Mouse (Mus musculus) liver, embryonic 11.5 days (tissue): ENCODE measurements around the gene Rtp4. TPM values are rescaled to one million over a fixed set of nuclear protein-coding genes. Genes with fewer than 3 reads are reported as not detected.

ENCODE experiments used
- ATAC-seq: fragments of 200-750 bp; cut with Nextera tagmentation; replicated peaks from 2 replicates; pipeline ENCODE4 v1.8.0; 2017; ENCODE audit warnings: moderate number of reproducible peaks, mild to moderate bottlenecking, moderate TSS enrichment, moderate library complexity; ENCODE audit not compliant: low FRiP score
- DNase-seq: peaks from one replicate; pipeline ENCODE4 v3.0.0-alpha.2; 2017; ENCODE audit warnings: low spot score
- H3K27ac ChIP-seq: fragments of 300-500 bp; sonication (generic); 2 replicates; pipeline ENCODE4 v1.5.1; 2014; ENCODE audit warnings: mild to moderate bottlenecking, low read depth, low read length, control low read depth
- H3K27me3 ChIP-seq: fragments of 300-500 bp; sonication (generic); replicated peaks from 2 replicates; pipeline ENCODE4 v1.6.1; 2014; ENCODE audit warnings: low read length, mixed read lengths; ENCODE audit not compliant: control insufficient read depth, insufficient read depth
- H3K36me3 ChIP-seq: fragments of 300-500 bp; sonication (generic); 2 replicates; pipeline ENCODE4 v1.6.1; 2014; ENCODE audit warnings: mild to moderate bottlenecking, low read length, moderate library complexity, mixed read lengths; ENCODE audit not compliant: control insufficient read depth, insufficient read depth
- H3K4me1 ChIP-seq: fragments of 300-500 bp; sonication (generic); replicated peaks from 2 replicates; pipeline ENCODE4 v1.6.1; 2014; ENCODE audit warnings: low read length, mixed read lengths; ENCODE audit not compliant: control insufficient read depth, insufficient read depth
- H3K4me2 ChIP-seq: fragments of 300-500 bp; sonication (generic); 2 replicates; pipeline ENCODE4 v1.6.1; 2014; ENCODE audit warnings: mild to moderate bottlenecking, control low read depth, moderate library complexity
- H3K4me3 ChIP-seq: fragments of 300-500 bp; sonication (generic); 2 replicates; pipeline ENCODE4 v1.5.1; 2014; ENCODE audit warnings: low read depth, low read length, control low read depth
- H3K9ac ChIP-seq: fragments of 300-500 bp; sonication (generic); 2 replicates; pipeline ENCODE4 v1.6.1; 2014; ENCODE audit warnings: low read depth, low read length, control low read depth
- H3K9me3 ChIP-seq: fragments of 300-500 bp; sonication (generic); 2 replicates; pipeline ENCODE4 v1.6.1; 2016; ENCODE audit warnings: low read length, inconsistent platforms, mixed read lengths; ENCODE audit not compliant: control insufficient read depth
- WGBS: fragments of 180-500 bp; shearing (Covaris S2); extraction: QIAGEN DNeasy Blood & Tissue Kit; methylation state at CpG from one replicate; pipeline ENCODE4 v1.1.7; 2014; 5-methylcytosine and 5-hydroxymethylcytosine counted together
- polyA plus RNA-seq: library from polyadenylated mRNA; unstranded; fragments of >200 nt; fragmentation: Nextera tagmentation; extraction: Ambion mirVana; gene quantifications from 2 replicates; pipeline ENCODE4 v1.2.1, GENCODE M21; 2014

Rtp4 gene
- polyA plus RNA-seq, 1 experiment from 2014 or later: 4.6 TPM

DNA sequence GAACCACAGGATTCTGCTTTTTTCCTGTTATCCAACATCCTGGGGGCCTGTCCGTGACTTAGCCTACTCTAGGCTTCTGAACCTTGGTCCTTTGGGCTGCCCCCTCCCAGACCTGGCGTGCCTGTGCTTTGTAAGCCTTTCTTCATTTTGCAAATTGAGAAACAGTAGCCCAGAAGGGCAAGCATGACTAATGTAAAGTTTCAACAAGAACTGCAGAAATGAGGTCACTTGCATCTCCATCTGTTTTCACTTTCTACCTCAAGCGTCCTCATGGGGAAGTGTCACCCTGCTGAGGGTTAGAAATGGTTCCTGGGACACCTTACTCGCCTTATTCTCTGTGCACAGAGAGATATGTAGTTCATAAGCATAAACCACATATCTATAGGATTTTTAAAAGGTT, 27.3 kb upstream of the Rtp4 start:
- ATAC-seq (no peak), DNase-seq (no peak)
- Histone ChIP-seq H3K4me3 (no peak overlapping the region), H3K9ac (no peak overlapping the region), H3K27ac (no peak overlapping the region), H3K27me3 (no peaks in the 10 kb centered on the region), H3K4me2 (no peak overlapping the region), H3K4me1 (peaks cover 3% of the 10 kb centered on the region), H3K9me3 (no peaks in the 10 kb centered on the region), H3K36me3 (no peaks in the 10 kb centered on the region)
- 69% methylated on average over 4 of the region's 4 CpGs for WGBS

DNA sequence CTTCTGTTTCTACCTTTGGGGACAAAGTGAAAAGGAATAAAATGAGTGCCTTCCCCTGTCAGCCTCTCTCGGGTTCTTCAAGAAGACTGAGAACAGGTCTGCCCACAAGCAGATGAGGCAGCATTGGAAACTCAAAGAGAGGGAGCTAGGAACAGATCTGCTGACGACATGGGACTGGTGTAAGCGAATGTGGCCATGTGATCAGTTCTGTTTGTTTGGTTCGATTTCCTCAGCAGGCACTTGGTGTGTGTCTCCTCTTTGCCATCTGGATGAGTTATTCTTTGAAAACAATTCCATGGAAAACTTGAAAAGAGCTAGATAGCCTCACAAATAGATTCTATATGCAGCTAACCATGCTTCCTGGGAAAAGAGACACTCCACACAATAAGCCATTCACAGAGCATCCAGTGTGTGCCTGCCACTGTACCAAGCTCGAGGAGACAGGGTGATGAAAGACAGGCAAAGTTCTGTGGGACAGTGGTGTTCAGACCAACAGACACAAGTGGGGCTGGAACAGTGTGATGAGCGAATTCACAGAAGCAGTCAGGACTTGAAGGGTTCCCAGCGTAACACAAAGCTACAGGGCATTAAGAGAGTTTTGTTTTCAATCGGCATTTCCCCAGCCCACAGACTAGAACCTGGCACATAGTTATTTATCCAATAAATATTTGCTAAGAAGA, 23.7 kb upstream of the Rtp4 start:
- no peak overlapping the region for H3K4me3 ChIP-seq
- no peak overlapping the region for H3K4me2 ChIP-seq
- H3K4me1 ChIP-seq: peaks cover 35% of the 10 kb centered on the region
- no peaks in the 10 kb centered on the region for H3K9me3 ChIP-seq
- H3K27me3 ChIP-seq: no peaks in the 10 kb centered on the region
- no peak for ATAC-seq
- H3K9ac ChIP-seq: no peak overlapping the region
- WGBS: 61% methylated on average over 8 of the region's 8 CpGs
- no peak overlapping the region for H3K27ac ChIP-seq
- H3K36me3 ChIP-seq: no peaks in the 10 kb centered on the region
- no peak for DNase-seq

DNA sequence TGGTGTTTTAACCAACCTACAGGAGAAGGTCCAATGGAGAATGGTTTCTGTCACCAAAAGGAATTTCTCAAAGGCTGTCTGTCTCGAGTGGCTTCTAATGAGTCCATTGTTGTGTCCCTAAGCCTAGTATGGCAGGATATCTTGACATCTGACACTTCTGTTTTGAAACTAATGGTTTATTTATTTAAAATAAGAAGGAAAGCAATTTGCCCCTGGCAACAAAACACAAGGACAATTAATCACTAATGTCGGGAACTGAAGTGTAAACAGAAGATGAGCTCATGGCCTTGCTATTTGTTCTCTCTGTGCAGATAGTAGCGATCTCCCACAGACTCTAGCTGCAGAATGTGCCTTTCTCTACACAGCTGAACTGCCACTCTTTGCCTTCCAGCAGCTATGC, 22.7 kb upstream of the Rtp4 start:
- H3K36me3 ChIP-seq: no peaks in the 10 kb centered on the region
- no peak for DNase-seq
- H3K9ac ChIP-seq: no peak overlapping the region
- no peak overlapping the region for H3K4me3 ChIP-seq
- no peak for ATAC-seq
- H3K9me3 ChIP-seq: no peaks in the 10 kb centered on the region
- no peaks in the 10 kb centered on the region for H3K27me3 ChIP-seq
- H3K4me1 ChIP-seq: peaks cover 43% of the 10 kb centered on the region
- no peak overlapping the region for H3K4me2 ChIP-seq
- peak overlapping the region; percentile 27; the same call in 1 of the 2 replicates for H3K27ac ChIP-seq
- 28% methylated on average over 3 of the region's 3 CpGs for WGBS

DNA sequence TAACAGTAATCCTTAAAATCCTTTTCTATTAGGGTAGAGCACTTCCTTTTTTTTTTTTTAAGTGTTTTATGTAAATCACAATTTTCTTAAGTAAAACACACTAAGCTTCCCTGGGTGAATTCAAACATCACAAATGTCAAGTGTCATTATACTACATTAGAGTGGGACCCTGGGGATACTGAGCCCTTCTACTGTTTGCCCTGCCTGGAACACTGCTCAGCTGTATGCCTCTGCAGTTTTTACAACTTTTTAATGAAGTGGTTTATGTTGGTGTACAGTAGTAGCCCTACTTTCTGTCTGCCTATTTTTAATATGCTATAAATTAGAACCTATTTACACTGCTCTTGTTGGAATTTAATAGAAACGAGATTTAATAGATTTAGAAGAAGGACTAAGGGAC, 22.2 kb upstream of the Rtp4 start:
- 45% methylated on average over 1 of the region's 1 CpGs for WGBS
- no peaks in the 10 kb centered on the region for H3K36me3 ChIP-seq
- H3K27me3 ChIP-seq: no peaks in the 10 kb centered on the region
- H3K27ac ChIP-seq: peak overlapping the region; percentile 34; the same call in 1 of the 2 replicates
- ATAC-seq (no peak), DNase-seq (no peak)
- H3K9me3 ChIP-seq: no peaks in the 10 kb centered on the region
- H3K4me3 ChIP-seq: no peak overlapping the region
- no peak overlapping the region for H3K9ac ChIP-seq
- peaks cover 45% of the 10 kb centered on the region for H3K4me1 ChIP-seq
- H3K4me2 ChIP-seq: no peak overlapping the region

DNA sequence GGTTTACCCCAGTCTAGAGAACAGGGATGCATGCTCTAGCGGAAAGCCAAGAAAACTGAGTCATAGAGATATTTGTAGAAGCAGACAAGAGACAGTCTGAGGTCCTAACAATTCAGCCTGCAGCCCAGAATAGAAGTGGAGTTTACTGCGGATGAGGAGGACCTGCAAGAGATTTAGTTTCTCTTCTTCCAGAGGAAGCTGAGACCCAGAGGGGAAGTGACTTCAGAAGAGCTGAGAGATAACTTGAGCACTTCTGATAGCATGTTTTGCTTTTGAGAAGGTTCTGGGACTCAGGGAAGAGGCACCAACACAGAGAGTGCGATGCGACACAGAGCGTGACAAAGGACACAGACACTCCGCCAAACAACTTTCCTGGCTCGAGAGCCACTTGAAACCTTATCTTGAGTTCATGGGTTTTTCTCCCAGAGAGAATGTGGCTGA, 21.4 kb upstream of the Rtp4 start:
- no peak for DNase-seq
- Histone ChIP-seq H3K4me1 (peaks cover 45% of the 10 kb centered on the region), H3K9ac (no peak overlapping the region), H3K9me3 (no peaks in the 10 kb centered on the region), H3K27ac (no peak overlapping the region; the same call in 1 of the 2 replicates), H3K4me3 (no peak overlapping the region), H3K27me3 (no peaks in the 10 kb centered on the region), H3K4me2 (peak overlapping the region; percentile 1), H3K36me3 (no peaks in the 10 kb centered on the region)
- no peak for ATAC-seq
- WGBS: 35% methylated on average over 7 of the region's 7 CpGs

DNA sequence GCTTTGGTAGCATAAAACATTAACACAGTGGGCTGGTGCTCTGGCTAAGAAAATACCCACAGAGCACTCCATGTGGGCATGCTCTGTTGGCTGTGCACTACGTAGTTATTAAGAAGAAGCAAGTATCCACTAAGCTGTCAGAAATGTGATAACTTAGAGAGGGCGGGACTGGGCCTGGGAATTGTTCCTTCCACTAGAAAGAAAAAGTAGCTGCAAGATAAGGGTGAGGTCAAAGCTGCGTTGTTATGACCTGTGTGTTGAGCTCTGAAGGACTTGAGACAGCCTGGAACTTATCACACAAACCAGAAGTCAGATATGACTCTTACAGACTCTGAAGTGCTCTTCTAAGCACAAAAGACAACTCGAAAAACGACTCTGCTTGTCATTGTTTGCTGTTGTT, 19.5 kb upstream of the Rtp4 start:
- DNase-seq: peak; percentile 30
- no peaks in the 10 kb centered on the region for H3K27me3 ChIP-seq
- ATAC-seq: peak; percentile 86
- peak overlapping the region; percentile 44 for H3K4me2 ChIP-seq
- no peak overlapping the region for H3K9ac ChIP-seq
- H3K36me3 ChIP-seq: no peaks in the 10 kb centered on the region
- no peak overlapping the region for H3K4me3 ChIP-seq
- no peaks in the 10 kb centered on the region for H3K9me3 ChIP-seq
- peaks cover 55% of the 10 kb centered on the region for H3K4me1 ChIP-seq
- H3K27ac ChIP-seq: peak overlapping the region; percentile 87
- 16% methylated on average over 5 of the region's 5 CpGs for WGBS

DNA sequence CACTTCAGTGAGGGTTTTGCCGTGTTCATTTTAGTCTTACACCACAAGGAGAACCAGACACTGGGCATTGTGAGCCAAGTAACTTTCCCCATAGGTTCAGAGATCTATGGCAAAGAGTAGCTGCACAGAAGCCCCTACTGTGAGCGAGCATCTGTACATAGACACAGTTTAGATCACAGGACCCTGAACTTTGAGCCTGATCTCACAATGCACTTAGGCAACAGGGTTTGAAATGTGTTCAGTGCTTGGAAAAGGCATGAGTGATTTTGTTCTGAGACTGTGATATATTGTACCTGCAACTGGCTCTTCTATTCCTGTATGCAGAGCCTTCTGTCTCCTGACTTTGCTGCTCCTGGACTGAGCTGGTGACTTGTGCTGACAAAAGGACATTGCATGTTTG, 18.8 kb upstream of the Rtp4 start:
- no peaks in the 10 kb centered on the region for H3K9me3 ChIP-seq
- H3K4me2 ChIP-seq: peak overlapping the region; percentile 44
- peaks cover 59% of the 10 kb centered on the region for H3K4me1 ChIP-seq
- no peaks in the 10 kb centered on the region for H3K27me3 ChIP-seq
- WGBS: 77% methylated on average over 2 of the region's 2 CpGs
- ATAC-seq: peak; percentile 42; the same call in 1 of the 2 replicates
- peak overlapping the region; percentile 87 for H3K27ac ChIP-seq
- H3K9ac ChIP-seq: 0 out of 2 replicates have a peak overlapping the region, but pooled peaks have one; percentile 15
- no peaks in the 10 kb centered on the region for H3K36me3 ChIP-seq
- no peak for DNase-seq
- H3K4me3 ChIP-seq: no peak overlapping the region

DNA sequence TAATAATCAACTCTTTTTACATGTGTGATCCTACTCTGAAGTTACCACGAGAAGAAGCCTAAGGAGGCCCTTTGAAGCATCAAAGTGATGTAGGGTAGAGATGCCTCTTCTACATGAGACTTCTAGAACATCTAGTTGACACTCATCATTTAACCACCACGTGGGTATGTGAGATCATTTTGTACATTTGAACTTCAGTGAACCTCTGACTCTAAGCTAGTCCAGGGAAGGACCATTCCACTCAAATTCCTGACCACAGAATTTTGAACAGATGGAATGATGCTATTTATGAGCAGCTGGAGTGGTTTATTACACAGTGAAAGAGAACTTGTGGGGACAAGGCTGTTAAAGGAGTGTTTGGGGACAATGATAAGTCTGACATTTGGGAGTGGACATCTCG, 17.6 kb upstream of the Rtp4 start:
- Histone ChIP-seq H3K27ac (no peak overlapping the region), H3K4me1 (peaks cover 57% of the 10 kb centered on the region), H3K9me3 (no peaks in the 10 kb centered on the region), H3K27me3 (no peaks in the 10 kb centered on the region), H3K9ac (no peak overlapping the region), H3K4me3 (no peak overlapping the region), H3K4me2 (no peak overlapping the region), H3K36me3 (no peaks in the 10 kb centered on the region)
- ATAC-seq (no peak), DNase-seq (no peak)
- 63% methylated on average over 3 of the region's 3 CpGs for WGBS

DNA sequence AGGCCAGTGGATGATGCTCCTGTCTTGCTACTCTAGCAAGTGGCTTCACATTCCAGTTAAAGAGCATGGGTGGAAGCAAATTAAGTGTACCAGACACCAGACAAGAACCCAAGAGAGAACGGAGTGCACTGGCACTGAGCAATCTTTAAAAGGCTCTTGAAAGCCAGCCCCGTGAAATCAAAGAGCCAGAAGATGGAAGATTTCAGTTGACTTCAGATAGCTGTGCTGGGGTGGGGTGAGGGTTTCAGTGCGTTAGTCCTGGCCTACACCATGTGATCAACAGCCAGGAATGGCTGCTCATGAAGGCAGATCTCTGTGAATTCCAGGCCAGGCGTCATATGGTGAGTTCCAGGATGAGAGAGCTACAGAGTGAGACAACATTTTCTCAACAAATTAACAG, 16.7 kb upstream of the Rtp4 start:
- DNase-seq (no peak), ATAC-seq (no peak)
- WGBS: 56% methylated on average over 4 of the region's 4 CpGs
- H3K27ac ChIP-seq: no peak overlapping the region
- H3K4me1 ChIP-seq: peaks cover 55% of the 10 kb centered on the region
- no peak overlapping the region for H3K4me2 ChIP-seq
- H3K9me3 ChIP-seq: no peaks in the 10 kb centered on the region
- no peak overlapping the region for H3K4me3 ChIP-seq
- no peak overlapping the region for H3K9ac ChIP-seq
- no peaks in the 10 kb centered on the region for H3K27me3 ChIP-seq
- H3K36me3 ChIP-seq: no peaks in the 10 kb centered on the region
